Mouse (Mus musculus): Measurements from ENCODE around the gene Glrx2. TPM values are rescaled to one million over a fixed set of nuclear protein-coding genes. Genes with fewer than 3 reads are reported as not detected.

The Glrx2 gene
- polyA plus RNA-seq (2015; fragmentation: Nextera tagmentation; extraction: Ambion mirVana): 94.3 and 101 TPM in 2 replicates

GRCm38 (mm10) chr1:143716038-143716437 is at the start of gene Glrx2:
TSS of gene Glrx2 (plus strand) at chr1:143716338.

DNA sequence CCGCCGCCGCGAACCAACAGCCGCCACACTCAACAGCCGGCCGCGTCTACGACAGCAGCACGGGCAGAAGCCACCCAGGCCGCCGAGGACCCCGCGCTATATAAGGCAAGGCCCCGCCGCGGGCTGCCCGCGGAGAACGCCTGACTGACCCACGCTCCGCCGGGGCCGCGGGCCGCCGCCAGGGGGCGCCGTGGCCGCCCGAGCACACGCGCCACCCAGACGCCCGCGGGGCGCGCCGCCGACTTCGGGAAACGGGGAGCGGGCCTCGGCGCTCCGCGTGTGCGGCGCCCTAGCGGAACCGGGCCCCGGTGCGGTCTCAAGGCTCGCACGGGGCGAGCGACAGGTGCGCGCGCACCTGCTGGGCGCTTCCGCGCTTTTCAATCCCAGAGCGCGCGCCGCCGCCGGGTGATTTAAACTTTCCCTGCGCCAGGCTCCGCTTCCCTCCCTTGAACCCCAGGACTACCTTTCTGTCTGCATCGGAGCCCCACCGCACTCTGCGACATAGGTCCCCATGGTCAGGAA is 13.3 kb upstream of the Glrx2 start, which contains the start of gene Cdc73:
Gene Cdc73, minus strand, starts transcription at position 153 of the 522 bp plus-strand sequence.

GRCm38 (mm10) chr1:143776446-143777411 is 60.6 kb downstream of the Glrx2 start, which contains the start of the genes Trove2 and Uchl5:
TSS of gene Trove2 (minus strand) at chr1:143777068.
TSS of gene Uchl5 (plus strand) at chr1:143777272.

Other genes with a start within 250 kb of the Glrx2 start
- 7.9 and 15.6 TPM in 2 replicates for gene B3galt2, start 75.7 kb upstream of the Glrx2 start, polyA plus RNA-seq (2015; fragmentation: Nextera tagmentation; extraction: Ambion mirVana)
- 15.6 and 19.7 TPM in 2 replicates for gene Cdc73, start 13.4 kb upstream of the Glrx2 start, polyA plus RNA-seq (2015; fragmentation: Nextera tagmentation; extraction: Ambion mirVana)
- gene Trove2, start 60.7 kb downstream of the Glrx2 start, polyA plus RNA-seq (2015; fragmentation: Nextera tagmentation; extraction: Ambion mirVana): 5.4 and 5.9 TPM in 2 replicates
- gene Uchl5, start 60.9 kb downstream of the Glrx2 start, polyA plus RNA-seq (2015; fragmentation: Nextera tagmentation; extraction: Ambion mirVana): 50.3 and 57.5 TPM in 2 replicates